Mouse (Mus musculus) thymus, adult 2 months (tissue): ENCODE measurements around the gene Fbp1. TPM values are rescaled to one million over a fixed set of nuclear protein-coding genes. Genes with fewer than 3 reads are reported as not detected.
A peak's percentile ranks its signal among the peaks of the same experiment; 100 is the strongest.

Experiments
- DNase-seq: peaks from one replicate; pipeline ENCODE4 v3.0.0; 2021
- H3K27ac ChIP-seq: fragments of 200-500 bp; 2 replicates; pipeline ENCODE4 v1.5.1; 2012; ENCODE audit warnings: low read length, control low read depth; ENCODE audit not compliant: control insufficient read depth, insufficient read depth
- H3K27me3 ChIP-seq: fragments of 200-500 bp; 2 replicates; pipeline ENCODE4 v1.6.1; 2012; ENCODE audit warnings: mild to moderate bottlenecking, low read length, moderate library complexity, mixed read lengths; ENCODE audit not compliant: control insufficient read depth, insufficient read depth
- H3K36me3 ChIP-seq: fragments of 200-500 bp; 2 replicates; pipeline ENCODE4 v1.6.1; 2012; ENCODE audit warnings: mild to moderate bottlenecking, low read length, moderate library complexity; ENCODE audit not compliant: control insufficient read depth, insufficient read depth
- H3K4me1 ChIP-seq: fragments of 200-500 bp; replicated peaks from 2 replicates; pipeline ENCODE4 v1.6.1; 2012; ENCODE audit warnings: low read length; ENCODE audit not compliant: control insufficient read depth, insufficient read depth
- H3K4me3 ChIP-seq: fragments of 200-500 bp; 2 replicates; pipeline ENCODE4 v1.5.1; 2012; ENCODE audit warnings: mild to moderate bottlenecking, low read length, control low read depth, moderate library complexity; ENCODE audit not compliant: control insufficient read depth, insufficient read depth
- CTCF ChIP-seq: fragments of 200-500 bp; IDR thresholded peaks from 2 replicates; pipeline ENCODE4 v1.5.1; 2012; ENCODE audit warnings: mild to moderate bottlenecking, control low read depth, low read length, moderate library complexity, borderline replicate concordance; ENCODE audit not compliant: control insufficient read depth, poor library complexity, insufficient read depth; ENCODE audit errors: extremely low read depth
- POLR2A ChIP-seq: fragments of 200-500 bp; IDR thresholded peaks from 2 replicates; pipeline ENCODE4 v1.6.1; 2012; ENCODE audit warnings: mild to moderate bottlenecking, low read length, control low read depth, moderate library complexity; ENCODE audit not compliant: control insufficient read depth, poor library complexity, insufficient read depth; ENCODE audit errors: extremely low read depth
- WGBS: fragments of 180-500 bp; shearing (Covaris S2); methylation state at CpG from one replicate; pipeline ENCODE4 v1.1.7; 2018; 5-methylcytosine and 5-hydroxymethylcytosine counted together
- polyA plus RNA-seq: library from polyadenylated mRNA; depleted of rRNA; stranded (reverse); fragments of >200 nt; gene quantifications from 2 replicates; pipeline ENCODE4 v1.2.3, GENCODE M21; 2012

Fbp1 gene
- polyA plus RNA-seq, 1 experiment = 2.3 TPM

DNA sequence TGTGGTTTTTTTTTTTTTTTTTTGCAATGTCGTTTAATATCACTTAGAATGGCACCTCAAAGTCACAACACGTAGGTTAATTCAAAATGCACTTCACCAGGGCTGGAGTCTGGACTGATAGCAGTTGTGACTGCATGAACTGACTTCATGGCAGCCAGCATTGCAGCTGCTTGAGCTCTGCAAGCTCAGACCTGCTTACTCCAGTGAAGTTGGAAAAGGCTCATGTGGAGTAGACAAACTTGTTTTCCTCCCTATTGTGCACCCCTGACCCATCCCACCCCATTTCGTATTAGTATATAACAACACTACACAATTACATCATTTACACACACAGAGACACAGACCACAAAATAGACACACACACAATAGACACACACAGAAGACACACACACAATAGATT lies 34.6 kb upstream of the Fbp1 start:
- no peak overlapping the region for H3K27ac ChIP-seq
- H3K27me3 ChIP-seq = no peaks in the 10 kb centered on the region
- no peak overlapping the region for H3K4me3 ChIP-seq
- TF ChIP-seq CTCF (no peak), POLR2A (no peak)
- no peaks in the 10 kb centered on the region for H3K36me3 ChIP-seq
- no peaks in the 10 kb centered on the region for H3K4me1 ChIP-seq
- DNase-seq = no peak
- 87% methylated on average over 3 of the region's 3 CpGs for WGBS

DNA sequence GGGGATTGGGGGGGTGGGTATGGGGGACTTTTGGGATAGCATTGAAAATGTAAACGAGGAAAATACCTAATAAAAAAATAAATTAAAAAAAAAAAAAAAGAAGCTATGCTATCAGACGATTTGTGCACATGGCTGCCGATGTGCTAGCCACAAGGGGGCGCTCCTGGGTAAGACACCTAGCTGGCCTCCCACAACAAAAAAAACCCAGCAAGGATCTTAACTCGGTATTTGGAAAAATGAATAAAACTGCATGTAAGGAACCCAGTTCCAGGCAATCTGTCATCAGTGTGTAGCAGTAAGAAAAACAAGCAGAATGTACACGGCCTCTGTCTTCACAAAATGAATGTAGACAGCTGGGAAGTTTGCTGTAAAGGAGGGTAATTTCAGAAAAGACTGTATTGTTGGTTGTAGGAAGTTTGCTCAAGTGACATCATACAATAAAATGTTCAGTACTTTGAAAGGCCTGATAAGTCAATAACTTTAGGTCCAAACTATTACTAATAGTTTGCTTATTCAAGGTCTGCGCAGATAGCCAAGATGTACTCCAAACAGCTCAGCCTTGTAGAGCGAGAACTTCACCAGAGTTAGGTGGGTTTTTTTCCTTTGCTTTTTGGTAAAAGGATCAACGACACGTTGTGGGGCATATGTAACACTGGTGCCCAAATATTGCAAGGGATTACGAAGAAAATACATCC lies 31.7 kb upstream of the Fbp1 start:
- WGBS = 45% methylated on average over 11 of the region's 11 CpGs
- TF ChIP-seq CTCF (peak; percentile 49; the same call in 1 of the 2 replicates), POLR2A (no peak)
- Histone ChIP-seq H3K27me3 (no peaks in the 10 kb centered on the region), H3K27ac (no peak overlapping the region), H3K36me3 (no peaks in the 10 kb centered on the region), H3K4me3 (no peak overlapping the region), H3K4me1 (no peaks in the 10 kb centered on the region)
- peak; percentile 70 for DNase-seq

DNA sequence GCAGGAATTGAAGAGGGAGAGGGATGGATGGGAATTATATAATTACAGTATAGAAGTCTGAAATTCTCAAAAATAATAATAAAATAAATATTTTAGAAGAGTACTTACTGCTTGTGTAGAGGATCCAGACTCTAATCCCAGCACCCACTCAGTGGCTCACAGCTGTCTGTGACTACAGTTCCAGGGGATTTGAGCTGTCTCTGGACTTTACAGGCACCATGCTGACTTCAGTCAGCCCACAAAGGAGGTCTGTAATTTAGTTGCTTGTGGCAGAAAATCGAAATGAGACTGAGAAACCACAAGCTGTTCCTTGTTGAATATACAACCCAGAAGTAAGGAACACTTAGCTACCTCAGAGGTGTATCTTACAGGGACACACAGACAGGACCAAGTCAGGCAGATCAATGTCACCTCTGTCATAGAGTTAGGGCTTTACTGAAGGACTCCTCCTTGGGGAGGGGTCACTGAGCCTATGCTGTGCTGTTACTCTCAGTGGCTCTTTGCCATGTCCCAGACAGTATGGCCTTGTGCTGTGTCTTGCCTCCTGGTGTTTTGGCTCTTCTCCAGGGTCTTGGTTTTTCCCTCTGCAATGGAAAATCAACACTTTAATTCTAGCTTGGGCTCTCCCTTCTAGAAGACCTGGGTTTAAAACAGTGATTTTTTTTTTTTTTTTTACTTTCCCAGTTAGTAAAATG lies 29.5 kb upstream of the Fbp1 start:
- 2% methylated on average over 1 of the region's 1 CpGs for whole genome bisulfite sequencing
- Histone ChIP-seq H3K4me3 (no peak overlapping the region), H3K4me1 (no peaks in the 10 kb centered on the region), H3K27ac (no peak overlapping the region), H3K36me3 (no peaks in the 10 kb centered on the region), H3K27me3 (no peaks in the 10 kb centered on the region)
- DNase-seq = no peak
- TF ChIP-seq POLR2A (no peak), CTCF (no peak)

DNA sequence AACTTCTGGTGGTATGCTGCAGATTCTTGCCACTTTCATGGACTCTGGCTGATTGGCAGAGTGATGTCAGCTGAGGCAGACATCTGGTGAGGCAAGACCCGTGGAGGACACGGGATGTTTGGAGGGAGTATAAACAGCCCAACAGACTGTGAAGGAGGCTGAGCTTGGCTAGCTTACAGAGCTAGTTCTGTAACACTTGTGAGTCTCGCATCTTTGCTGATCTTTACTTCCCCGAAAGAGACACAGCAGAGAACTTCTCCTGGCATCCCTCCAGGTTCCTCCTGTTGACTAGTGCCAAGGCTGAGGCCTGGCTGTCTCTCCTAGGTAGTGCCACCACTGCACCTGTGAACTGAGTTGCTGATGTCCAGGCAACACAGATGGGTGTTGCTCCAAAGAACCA lies 28.6 kb upstream of the Fbp1 start:
- H3K36me3 ChIP-seq = no peaks in the 10 kb centered on the region
- H3K27me3 ChIP-seq = no peaks in the 10 kb centered on the region
- no peaks in the 10 kb centered on the region for H3K4me1 ChIP-seq
- DNase-seq = no peak
- 53% methylated on average over 4 of the region's 4 CpGs for WGBS
- no peak overlapping the region for H3K27ac ChIP-seq
- TF ChIP-seq CTCF (no peak), POLR2A (no peak)
- H3K4me3 ChIP-seq = no peak overlapping the region

DNA sequence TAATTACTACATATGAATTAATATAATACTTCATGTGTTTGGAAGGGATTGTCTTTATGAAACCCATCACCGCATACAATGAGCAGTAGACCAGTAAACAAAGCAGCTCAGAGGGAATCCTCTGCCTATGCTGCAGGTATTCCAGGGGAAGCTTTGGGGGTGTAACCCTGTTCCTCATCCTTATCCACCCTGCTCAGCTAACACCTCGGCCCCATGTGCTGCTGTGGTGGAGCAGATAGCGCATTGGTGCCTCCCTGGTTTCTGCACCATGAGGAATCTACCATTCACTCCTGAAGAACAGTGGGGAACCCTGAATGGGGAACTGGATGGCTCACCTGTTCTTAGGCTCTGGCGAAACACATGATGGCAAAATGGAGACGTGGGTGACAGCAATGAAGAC lies 23.5 kb upstream of the Fbp1 start:
- no peaks in the 10 kb centered on the region for H3K27me3 ChIP-seq
- no peak overlapping the region for H3K4me3 ChIP-seq
- no peak for DNase-seq
- H3K27ac ChIP-seq = no peak overlapping the region
- no peaks in the 10 kb centered on the region for H3K36me3 ChIP-seq
- 94% methylated on average over 5 of the region's 5 CpGs for whole genome bisulfite sequencing
- H3K4me1 ChIP-seq = no peaks in the 10 kb centered on the region
- no peak for TF ChIP-seq CTCF
- no peak for TF ChIP-seq POLR2A

DNA sequence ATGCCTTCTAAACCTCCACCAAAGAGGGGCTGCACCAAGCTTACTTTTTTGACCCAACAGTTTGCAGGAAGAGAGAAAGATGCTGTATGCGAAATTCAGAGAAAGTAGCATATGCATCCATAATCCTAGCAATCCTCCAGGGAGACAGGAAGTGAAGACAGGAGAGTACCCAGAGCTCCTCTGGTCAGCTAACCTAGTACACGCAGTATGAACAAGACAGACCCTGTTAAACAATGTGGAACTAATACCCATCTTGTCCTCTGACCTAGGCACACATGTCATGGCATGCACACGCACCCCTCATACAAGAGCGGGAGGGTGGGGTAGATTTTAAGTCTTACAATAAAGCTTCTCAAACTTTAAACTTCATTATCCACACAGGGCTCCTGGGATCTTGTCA lies 22.1 kb upstream of the Fbp1 start:
- H3K36me3 ChIP-seq = no peaks in the 10 kb centered on the region
- no peaks in the 10 kb centered on the region for H3K27me3 ChIP-seq
- no peak overlapping the region for H3K27ac ChIP-seq
- no peak for TF ChIP-seq CTCF
- no peak for DNase-seq
- no peak overlapping the region for H3K4me3 ChIP-seq
- H3K4me1 ChIP-seq = no peaks in the 10 kb centered on the region
- WGBS = 93% methylated on average over 4 of the region's 4 CpGs
